Mouse (Mus musculus) erythroblast, embryonic 14.5 days (primary cell): Measurements from ENCODE around the gene Myh1.

ENCODE experiments used
- GATA1 ChIP-seq: IDR thresholded peaks from 2 replicates; pipeline ENCODE4 v1.6.1; 2012; ENCODE audit warnings: low read length, inconsistent platforms, mixed read lengths
- TAL1 ChIP-seq: IDR thresholded peaks from 3 replicates; pipeline ENCODE4 v1.6.1; 2012; ENCODE audit warnings: low read length, inconsistent platforms, mixed read lengths

DNA sequence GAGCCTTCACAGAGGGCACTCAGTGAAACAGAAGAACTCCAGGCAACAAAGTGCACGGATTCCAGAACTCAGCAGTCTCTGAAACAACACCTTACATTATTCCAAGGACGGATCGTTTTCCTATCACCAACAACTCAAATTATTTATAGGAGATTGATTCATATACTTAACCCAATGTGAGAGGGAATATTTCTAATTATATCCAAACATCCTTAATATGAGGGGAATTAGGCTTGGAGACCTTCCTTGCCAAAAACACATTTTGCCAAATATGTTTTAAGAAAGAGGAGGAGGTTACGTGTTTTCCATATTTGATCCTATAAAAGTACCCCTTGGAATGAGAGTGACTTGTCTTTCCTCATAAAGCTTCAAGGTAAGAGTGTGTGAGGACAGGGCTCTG lies at the start of gene Myh1:
- TF ChIP-seq GATA1 (no peak), TAL1 (no peak)
